Mouse (Mus musculus) induced T-regulatory cell, adult 2 months (primary cell): Measurements from ENCODE around the gene Gm49387.
A peak's percentile ranks its signal among the peaks of the same experiment; 100 is the strongest.

Experiments used
- DNase-seq: peaks from one replicate; pipeline ENCODE4 v3.0.0-alpha.2; 2012; ENCODE audit warnings: low read depth

Gm49387 gene

DNA sequence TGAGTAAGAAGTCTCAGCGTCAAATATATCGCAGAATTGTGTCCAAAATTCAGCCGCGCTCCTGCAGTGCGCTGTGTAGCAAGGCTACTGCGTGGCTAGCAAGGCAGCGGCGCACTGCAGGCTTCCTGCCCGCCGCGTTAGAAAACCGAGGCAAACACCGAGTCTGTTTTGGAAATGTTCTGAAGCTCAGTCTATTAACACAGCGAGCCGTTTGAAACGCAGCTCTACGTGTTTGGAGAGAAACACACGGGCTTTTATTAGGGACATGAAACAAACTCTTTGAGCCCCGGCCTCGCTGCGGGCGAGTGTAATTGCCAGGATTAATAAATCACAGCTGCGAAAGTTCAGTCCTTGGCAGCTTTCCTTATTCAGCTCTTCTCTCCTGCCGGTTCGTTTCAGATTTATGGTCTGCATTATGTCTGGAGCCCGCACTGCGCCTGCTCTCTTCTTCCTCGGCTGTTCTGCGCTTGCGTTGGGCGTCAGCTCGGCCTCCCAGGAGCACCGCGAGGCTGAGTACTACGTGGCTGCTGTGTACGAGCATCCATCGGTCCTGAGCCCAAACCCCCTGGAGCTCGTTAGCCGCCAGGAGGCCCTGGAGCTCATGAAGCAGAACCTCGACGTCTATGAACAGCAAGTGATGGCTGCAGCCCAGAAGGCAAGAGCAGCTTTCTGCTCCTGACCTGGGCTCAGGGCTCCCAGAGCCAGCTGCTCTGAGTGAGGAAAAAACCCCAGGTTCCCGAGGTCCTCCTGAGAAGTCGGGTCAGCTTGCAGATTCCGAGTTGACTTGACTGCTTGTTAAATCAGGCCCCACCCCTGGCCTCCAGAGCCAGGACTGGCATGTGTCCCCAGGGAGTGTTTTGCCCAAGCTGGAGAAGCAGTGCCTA lies 21.2 kb upstream of the Gm49387 start:
- peak; percentile 85 for DNase-seq

DNA sequence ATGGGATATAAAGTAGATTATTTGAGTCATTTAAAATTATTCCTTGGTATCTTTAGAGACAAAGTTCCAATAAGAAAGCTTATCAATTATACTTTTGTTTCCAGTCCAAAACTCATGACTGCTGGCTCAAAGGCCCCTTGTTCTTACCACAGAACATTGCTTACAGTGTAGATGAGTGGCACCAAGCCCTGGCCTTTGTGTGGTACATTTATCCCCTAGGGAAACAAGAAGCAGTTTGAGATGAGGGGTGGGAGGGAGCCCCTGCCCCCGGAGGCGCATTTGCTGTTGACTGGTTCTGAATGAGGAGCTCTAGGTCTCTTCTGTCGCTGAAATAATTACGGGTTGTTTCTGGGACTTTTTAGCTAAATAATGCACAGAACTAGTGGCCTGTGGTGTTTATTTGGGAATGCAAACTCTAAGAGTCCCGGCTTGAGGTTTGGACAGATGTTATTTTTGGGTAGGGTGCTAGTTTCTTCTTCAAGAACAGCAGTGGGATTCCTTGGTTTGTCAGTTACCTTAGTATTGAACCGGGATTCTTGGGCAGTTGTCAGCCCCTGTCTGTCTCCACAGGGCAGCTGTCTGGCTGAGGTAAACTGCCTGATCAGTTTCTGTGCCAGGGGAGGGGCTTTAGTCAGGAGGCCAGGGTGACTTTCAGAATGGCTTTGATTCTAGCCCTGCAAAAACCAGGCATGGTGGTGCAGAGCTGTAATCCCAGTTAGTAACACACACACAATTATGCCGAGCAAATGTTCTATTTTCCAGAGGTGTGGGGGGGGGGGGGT lies 19.8 kb upstream of the Gm49387 start:
- peak; percentile 7 for DNase-seq

- DNase-seq: peak; percentile 6
Measured at GRCm38 (mm10) chr14:31659501-31660181, 19.0 kb upstream of the Gm49387 start.

DNA sequence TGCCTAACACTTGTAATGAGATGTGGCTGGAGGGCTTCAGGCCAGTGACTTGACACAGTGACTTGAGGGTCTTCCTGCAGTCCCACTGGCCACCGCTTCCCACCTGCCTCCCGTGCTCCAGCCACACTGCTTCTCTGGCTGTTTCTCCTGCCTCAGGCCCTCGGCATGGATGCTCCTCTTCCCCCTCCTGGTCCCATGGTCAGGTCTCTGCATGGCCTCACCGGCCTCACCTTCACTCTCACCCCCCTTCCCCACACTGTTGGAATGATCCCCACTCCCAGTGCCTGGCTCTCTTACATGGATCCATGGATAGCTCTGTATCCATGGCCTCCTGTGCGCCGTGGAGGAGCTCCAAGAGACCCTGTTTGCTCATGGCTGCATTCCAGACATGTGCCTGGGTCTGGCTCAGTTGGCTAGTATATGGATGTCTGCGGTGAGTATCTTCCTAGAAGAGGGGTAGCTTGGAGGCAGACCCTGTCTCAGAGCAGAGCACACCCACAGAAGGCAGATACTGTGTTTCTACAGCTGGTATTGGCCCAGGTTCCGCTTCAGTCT lies 17.5 kb upstream of the Gm49387 start:
- no peak for DNase-seq

DNA sequence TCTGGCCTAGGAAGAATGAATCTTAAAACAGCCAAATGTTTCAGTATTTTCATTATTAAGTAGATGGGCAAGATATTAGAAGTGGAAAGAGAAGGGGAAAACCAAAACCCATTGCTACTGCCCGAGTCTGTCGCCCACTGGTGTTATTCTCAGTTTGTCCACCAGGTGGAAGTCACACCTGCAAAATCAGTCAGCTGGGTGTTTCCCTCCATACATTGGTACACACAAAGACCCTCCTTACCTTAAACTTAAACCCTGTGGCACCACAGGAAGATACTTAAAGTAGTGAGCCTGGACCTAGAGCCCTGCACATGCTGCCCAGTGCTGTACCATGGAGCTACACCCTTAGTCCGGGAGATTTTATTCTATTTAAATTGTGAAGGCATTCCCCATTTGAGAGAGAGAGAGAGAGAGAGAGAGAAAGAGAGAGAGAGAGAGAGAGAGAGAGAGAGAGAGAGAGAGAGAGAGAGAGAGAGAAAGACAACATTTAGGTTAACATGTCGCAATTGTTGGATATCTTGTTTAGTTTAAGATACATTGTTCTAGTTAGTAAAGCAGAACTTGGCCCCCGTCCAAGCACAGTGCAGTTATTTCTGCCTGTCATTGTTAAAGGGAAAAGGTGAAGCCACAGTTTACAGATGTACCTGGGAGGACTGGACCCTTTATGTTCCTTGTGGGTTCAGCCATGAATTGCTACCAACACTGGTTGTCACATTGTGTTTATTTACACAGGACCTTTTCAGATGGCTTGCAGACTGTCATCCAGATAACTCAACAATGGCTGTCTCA lies 16.4 kb upstream of the Gm49387 start:
- DNase-seq: peak; percentile 85

- DNase-seq: no peak
Measured at GRCm38 (mm10) chr14:31656386-31656785, 15.7 kb upstream of the Gm49387 start.

GRCm38 (mm10) chr14:31655406-31655805 lies 14.7 kb upstream of the Gm49387 start:
- no peak for DNase-seq

- no peak for DNase-seq
Measured at GRCm38 (mm10) chr14:31654816-31655215, 14.1 kb upstream of the Gm49387 start.

DNA sequence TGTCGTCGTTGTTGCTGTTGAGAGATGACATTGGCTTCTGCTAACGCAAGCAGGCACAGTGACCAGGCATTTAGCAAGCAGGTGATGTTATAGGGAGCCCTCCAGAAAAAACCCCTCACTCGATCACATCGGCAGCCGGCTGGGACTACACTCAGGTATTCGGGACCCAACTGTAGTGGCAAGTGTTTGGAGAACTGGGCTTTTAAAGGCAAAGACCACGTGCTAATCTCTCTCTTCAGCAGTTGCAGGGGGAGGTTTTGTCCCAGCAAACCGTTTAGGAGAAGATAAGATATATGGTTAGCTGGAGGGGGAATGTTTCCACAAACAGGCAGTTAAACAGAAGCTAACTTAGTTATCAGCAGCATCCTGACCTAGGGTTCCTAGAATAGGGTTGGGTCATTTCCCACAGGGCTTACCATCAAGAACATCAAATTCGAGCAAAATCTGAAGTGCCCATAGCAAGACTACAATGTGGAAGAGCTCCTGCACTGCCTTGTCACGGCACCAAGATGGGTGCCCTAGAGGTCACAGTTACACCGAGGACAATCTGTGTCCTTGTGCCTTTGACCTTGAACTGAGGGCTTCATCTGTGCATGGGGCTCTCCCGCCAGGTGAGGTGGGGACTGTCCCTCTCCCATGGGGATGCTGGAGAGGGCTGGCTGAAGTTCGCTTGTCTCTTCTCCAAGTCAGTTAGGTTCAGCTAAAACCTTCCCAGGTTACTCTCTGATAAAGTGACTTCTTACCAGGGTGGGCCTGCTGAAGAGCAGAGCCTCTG lies 12.6 kb upstream of the Gm49387 start:
- DNase-seq: no peak

DNA sequence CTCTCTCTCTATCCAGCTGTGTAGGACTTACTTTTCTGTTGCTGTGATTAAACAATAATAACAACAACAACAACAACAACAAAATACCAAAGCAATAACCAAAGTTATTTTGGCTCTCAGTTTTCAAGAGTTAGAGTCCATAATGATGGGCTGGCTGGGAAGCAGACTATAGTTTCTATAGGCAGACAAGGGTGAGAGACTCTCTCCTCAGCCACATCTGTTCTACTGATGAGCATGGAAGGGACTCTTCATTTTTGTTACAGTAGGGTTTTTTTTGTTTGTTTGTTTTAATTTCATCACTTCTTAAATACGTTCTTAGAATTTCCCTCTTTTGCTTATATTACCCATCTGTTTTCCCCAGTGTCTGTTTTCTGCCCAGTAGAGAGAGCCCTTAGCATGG lies 11.9 kb upstream of the Gm49387 start:
- DNase-seq: no peak

DNA sequence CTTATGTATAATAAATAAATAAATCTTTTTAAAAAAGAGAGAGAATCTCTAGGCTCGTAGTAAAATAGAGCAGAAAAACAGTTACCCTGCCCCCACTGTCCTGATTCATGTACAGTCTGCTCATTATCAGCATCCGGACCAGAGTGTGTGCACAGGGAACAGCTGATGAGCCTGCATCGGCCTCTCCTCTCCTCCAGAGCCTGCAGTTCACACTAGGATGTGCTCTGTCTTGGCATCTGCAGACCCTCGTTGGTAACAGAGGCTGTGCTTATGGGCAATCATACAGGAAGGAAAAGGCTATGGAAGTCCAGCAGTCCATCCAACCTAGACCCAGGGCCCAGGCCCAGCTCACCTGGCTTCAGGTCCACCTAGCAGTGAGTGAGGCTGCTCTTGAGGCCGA lies 11.4 kb upstream of the Gm49387 start:
- no peak for DNase-seq

GRCm38 (mm10) chr14:31651206-31651605 lies 10.5 kb upstream of the Gm49387 start:
- DNase-seq: no peak

DNA sequence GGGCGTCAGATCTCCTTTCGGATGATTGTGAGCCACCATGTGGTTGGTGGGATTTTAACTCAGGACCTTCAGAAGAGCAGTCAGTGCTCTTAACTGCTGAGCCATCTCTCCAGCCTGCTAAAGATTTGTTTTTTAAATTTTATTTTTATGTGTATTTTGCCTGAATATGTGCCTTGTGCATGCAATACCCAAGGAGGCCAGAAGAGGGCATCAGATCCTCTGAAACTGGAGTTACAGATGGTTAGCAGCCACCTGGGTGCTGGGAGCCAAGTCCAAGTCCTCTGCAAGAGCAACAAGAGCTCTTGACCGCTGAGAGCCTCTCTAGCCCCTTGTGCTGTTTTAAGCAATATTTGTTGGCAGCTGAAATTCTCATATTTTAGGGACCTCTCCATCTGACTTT lies 9.7 kb upstream of the Gm49387 start:
- no peak for DNase-seq

DNA sequence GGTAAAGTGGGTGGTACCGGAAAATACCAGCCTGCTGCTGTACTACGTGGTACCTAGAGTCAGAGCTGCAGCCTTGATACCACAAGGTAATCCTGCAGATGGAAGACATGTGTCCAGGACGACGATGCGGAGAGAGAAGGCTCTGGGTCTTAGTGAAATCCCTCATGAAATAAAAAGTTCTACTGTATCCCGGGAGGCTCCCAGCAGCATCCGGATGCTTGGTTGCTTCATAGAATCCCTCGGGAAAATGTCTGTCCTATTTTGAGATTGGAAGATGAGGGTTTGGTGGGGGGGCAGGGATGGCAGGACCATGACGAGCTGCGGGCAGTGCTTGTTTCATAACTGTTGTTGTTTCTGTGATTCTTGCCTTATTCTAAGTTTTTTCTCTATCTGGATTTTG lies 7.3 kb upstream of the Gm49387 start:
- no peak for DNase-seq

- no peak for DNase-seq
Measured at GRCm38 (mm10) chr14:31645920-31646319, 5.2 kb upstream of the Gm49387 start.

GRCm38 (mm10) chr14:31644931-31645547 lies 4.4 kb upstream of the Gm49387 start:
- peak; percentile 59 for DNase-seq

DNA sequence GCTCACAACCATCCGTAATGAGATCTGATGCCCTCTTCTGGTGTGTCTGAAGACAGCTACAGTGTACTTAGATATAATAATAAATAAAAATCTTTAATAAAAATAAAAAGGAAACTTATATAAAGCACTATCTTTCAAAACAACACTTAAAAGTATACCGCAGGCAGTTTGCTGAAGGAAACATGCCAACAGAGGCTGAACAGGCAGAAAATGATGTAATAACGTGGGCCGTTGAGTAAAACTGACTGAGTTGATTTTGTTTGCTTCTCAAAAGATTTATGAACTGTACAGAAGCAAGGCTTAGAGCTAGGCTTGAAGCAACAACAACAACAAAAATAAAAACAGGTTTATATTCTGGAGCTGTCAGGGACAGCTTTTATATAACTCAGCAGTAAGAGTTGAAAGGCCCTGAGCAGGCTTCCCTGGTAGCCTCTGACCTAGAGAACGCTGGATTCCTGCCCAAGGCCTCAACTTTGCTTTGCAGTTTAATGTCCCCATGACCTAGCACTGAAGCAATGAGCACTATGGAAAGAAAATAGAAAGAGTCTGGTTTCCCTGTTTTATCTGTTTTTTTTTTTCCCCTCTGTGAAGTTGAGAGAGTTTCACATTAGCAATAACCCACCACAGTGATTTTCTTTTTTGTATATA lies 3.6 kb upstream of the Gm49387 start:
- no peak for DNase-seq

- no peak for DNase-seq
Measured at GRCm38 (mm10) chr14:31641506-31642155, 953 bp upstream of the Gm49387 start.

- peak; percentile 97 for DNase-seq
Measured at GRCm38 (mm10) chr14:31640890-31641505, 320 bp upstream of the Gm49387 start, which contains the start of the genes Btd and Hacl1. Gene Btd, plus strand, starts transcription at chr14:31641028. Gene Hacl1, minus strand, starts transcription at chr14:31641286.
